Mouse (Mus musculus) olfactory bulb, adult 2 months (tissue): Measurements from ENCODE around the gene Adora1.

Source experiments
- CTCF ChIP-seq: fragments of 200-500 bp; IDR thresholded peaks from 2 replicates; pipeline ENCODE4 v1.5.1; 2012; ENCODE audit warnings: low read depth, mild to moderate bottlenecking, low read length, moderate library complexity; ENCODE audit not compliant: insufficient read depth
- POLR2A ChIP-seq: fragments of 200-500 bp; IDR thresholded peaks from 2 replicates; pipeline ENCODE4 v1.6.1; 2012; ENCODE audit warnings: mild to moderate bottlenecking, low read depth, low read length, moderate library complexity; ENCODE audit not compliant: insufficient read depth

DNA sequence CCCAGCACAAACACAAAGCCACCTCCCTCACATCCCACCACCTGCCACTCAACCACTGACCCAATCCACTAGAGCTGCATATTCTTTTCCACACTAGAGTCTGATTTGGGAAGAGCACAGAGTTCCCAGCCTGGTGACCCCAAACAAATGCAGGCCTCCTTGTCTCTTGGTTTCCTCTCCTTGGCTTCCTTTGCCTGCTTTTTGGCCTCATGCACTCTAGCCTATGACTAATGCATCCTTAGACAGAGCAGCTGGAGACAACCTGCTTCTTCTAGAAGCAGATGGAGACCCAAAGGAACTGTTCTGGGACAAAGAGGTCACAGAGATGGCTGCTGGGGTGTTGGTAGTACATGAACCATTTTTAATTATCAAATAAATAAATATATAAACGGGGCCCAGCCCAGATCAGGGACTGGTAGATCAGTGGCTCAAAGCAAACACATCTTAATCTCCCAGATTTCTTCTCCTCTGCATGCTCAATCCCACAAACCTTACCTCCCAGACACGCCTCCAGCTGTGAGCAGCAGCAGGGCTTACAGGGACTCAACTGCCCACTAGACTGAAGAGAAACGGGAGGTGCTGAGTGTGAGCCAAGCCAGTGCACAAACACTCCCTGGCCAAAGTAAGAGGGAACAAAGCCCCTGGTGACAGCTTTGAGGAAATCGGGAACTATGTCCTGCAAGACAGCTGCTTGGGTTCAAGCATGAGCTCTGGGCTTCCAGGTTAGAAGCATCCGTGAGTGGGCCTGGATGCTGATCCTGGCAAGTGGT lies 5.2 kb downstream of the Adora1 start:
- TF ChIP-seq POLR2A (no peak), CTCF (no peak)
